Mouse (Mus musculus): ENCODE results near the gene Samm50. TPM values are rescaled to one million over a fixed set of nuclear protein-coding genes. Genes with fewer than 3 reads are reported as not detected.
A peak's percentile ranks its signal among the peaks of the same experiment; 100 is the strongest.

Gene Samm50
- total RNA-seq, 2 experiments from 2014 or later, result 103 to 105 TPM

DNA sequence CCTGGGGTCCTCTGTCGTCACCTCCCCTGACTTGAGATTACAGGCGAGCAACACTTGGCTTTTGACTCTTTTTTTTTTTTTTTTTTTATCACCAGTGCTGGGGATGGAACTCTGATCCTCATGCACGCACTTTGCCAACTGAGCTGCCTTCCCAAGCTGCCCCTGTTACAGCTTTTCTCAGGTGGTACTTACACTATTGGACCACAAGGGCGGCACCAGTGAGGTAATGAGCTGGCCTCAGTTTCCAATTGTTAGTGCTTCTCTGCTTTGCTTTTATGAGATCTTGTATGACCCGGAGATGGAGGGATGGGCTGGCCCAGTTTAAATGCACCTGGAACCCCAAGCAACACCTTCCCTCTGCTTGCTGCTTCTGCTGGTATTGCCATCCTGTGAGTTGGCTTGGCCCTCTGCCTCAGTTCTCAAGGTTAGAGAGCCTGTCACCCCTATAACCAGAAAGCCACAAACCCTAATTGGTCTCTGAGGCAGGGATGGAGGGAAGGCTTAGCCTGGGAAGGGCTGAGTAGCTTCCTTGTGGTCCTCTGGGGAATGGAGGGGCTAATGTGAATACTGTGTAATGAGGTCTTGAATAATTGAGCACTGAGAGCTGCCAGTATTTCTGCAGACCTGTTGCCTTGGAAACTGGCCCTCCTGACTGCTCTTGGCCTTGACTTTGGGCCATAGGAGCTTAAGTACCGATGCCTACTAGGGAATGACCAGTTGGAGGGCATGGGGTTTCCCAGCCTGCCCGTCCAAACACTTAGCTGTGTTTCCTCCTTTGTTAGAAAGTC lies 42.9 kb downstream of the Samm50 start:
- DNase-seq (ENCODE audit: low spot score in 2 of 2), result no peak

DNA sequence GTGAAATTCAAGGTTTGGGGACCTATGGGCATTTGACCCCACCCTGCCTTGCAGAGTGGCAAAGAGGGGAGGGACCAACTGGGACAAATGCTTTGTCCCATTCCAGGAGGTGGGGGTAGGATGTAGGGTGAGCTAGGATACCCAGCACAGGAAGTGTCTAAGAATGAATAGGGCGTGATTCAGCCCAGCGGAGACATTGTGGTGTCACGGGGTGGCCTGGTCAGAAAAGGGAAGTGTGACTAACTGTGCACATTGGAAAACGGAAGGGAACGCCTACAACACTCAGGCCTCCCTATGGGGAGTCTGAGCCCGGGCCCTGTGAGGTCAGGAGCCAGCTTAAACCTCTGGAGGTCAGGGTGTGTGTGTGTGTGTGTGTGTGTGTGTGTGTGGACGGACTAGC lies 43.6 kb downstream of the Samm50 start:
- DNase-seq (ENCODE audit: low spot score in 2 of 2), result no peak

DNA sequence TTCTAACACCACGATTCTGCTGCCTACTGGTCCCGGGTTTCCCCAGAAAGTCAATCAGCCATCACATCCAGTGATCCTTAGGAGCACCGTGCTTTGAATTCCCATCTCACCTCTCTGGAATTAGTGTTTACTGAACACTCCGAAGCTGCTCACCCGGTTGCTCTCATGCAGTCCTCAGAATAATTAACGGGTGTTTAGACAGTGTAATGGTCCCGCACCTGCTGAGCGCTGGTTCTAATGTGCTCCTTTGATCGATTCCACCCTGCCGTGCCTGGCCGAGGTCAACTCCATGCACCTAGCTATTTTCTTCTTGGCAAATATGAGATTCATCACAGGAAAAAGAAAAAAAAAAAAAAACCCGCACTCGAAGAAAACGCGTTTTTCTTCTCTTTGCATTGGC lies 46.5 kb downstream of the Samm50 start:
- no peak for DNase-seq (ENCODE audit: low spot score in 2 of 2)

DNA sequence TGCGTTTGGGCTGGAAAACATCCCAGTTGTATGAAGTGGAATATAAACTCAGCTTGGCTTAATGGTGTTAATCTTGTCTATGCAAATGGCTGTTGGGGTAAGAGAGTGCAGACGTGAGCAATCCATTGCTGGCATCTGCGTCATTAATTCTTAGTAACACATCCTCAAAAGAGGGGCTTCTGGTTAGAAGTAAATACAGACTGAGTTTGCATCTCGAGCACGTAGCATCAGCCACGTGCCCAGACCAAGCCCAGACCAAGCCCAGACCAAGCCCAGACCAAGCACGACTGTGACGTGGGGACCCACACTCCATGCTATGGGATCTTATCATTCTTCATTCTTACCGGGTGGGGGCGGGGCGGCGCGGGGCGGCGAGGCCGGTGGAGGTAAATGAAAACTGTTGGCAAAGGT lies 47.0 kb downstream of the Samm50 start:
- DNase-seq (ENCODE audit: low spot score in 2 of 2), result no peak

DNA sequence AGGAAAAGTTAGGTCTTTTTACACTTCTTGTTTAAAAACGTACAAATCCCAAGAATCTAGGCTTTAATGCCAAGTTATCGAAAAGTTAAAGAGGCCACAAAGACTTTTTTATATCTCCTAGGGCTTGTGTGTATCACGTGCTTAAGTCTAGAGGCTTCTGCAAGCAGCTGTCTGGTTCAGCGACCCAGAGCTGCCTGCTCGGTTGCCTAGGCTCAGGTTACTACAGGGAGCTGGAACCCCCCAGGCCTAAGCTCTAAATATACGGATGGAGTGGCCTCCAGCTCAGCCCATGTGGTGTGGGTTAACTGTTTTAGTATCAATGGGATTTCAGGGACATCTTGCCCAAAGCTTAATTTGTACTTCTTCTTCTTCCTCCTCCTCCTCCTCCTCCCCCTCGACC lies 49.5 kb downstream of the Samm50 start:
- DNase-seq (ENCODE audit: low spot score in 2 of 2), result no peak

DNA sequence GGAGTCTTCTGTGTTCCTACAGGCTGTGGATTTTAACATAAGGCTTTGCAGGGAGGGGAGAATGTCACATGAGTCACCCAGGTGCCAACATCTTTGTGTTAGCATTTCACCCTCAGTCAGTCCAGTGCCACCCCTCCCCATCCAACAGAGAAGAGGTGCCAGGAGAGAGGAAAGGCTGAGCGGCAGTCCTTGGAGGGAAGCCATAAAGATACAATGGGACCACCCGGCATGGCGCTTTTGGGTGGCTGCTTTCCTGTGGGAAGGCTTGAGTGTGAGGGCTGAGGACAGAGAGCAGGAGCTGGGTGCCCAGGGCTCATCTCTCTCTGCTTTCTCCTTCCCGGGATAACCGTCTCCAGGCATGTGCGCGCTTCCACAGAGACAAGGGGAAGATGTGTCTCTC lies 53.1 kb downstream of the Samm50 start:
- DNase-seq (ENCODE audit: low spot score in 2 of 2), result no peak

DNA sequence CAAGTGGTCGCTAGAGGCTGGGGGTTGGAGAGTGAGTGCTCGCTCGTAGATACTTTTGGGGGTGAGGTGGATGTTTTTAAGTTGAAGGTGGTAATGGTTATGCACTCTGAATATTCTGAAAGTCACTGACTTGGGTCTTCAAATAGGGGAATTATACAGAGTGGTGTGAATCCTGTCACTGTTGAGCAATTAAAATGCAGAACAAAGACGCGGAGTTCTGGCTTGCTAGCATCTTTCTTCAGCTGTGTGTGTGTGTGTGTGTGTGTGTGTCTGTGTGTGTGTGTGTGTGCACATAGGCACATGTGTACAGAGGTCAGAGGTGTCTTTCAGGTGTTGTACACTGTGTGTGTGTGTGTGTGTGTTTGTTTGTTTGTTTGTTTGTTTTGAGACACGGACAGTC lies 54.2 kb downstream of the Samm50 start:
- DNase-seq (ENCODE audit: low spot score in 2 of 2), result no peak

DNA sequence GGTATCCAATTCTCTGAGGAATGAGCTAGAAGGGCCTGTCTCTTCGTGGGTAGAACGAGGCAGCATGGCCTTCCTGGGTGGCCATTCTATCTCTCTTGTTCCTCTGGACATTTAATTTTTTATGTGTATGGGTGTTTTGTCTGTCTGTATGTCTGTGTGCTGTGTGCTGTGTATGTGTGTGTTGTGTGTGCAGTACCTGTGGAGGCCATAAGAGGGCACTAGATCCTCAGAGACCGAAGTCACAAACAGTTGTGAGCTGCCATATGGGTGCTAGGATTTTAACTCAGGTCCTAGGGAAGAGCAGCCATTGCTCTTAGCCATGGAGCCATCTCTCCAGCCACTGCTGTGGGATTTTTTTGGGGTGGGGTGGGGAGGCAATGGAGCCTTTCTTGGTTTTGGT lies 55.3 kb downstream of the Samm50 start:
- DNase-seq (ENCODE audit: low spot score in 2 of 2), result no peak

DNA sequence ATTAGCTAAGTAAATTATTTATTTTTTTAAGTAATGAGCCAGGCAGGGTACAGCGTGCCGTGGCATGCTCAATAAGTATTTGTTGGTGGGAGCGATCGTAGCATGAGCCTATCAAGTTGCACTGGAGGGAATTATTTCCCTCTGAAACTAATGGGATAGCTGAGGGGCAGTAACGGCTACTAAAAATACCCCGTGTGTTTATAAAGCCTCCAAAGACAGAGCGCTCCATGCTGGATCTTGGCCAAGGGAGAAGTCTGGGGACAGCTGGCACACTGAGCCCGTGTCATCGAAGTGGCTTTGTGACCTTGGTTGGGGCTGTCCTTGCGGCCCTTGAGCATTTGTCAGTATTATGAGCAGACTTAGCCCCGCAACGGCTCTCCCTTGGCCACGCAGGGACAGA lies 59.2 kb downstream of the Samm50 start:
- no peak for DNase-seq (ENCODE audit: low spot score in 2 of 2)

DNA sequence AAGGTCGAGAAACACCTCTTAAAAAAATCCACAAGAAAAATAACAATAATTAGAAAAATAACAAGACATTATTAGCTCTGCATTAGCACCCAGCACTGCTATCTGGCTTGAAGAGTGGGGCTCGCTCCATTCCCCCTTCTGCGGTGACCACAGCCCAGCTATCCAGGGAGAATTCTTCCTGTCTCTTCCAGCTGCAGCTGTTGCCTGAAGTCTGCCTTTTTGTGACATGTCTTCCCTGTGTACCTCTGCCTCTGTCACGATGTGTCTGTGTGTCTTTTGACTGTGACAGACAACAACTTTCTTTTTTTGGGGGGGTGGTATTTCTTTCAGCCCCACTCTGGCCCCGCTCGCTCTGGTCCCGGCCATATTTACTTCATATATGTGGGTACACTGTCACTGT lies 60.6 kb downstream of the Samm50 start:
- DNase-seq (ENCODE audit: low spot score in 2 of 2), result no peak

DNA sequence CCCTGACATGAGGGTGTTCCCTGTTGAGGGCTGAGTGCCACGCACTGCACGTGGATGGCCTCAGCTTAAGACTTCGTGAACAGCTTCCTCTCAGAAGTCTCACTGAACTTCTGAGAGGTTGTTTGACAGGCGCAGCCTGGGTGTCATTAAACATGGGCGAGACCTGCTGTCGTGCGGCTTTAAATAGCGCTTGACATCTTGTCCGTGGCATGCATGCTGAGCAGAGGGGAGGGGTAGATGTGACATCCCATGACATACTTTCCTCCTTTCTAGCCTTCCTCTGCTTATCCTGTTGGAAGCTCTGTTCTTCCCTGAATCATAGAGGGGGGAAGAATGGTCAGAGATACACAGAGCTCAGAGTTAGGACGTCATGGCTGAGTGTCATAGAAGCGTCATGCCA lies 61.7 kb downstream of the Samm50 start:
- DNase-seq (ENCODE audit: low spot score in 2 of 2), result peak in 1 of 2 experiments; percentile 65

DNA sequence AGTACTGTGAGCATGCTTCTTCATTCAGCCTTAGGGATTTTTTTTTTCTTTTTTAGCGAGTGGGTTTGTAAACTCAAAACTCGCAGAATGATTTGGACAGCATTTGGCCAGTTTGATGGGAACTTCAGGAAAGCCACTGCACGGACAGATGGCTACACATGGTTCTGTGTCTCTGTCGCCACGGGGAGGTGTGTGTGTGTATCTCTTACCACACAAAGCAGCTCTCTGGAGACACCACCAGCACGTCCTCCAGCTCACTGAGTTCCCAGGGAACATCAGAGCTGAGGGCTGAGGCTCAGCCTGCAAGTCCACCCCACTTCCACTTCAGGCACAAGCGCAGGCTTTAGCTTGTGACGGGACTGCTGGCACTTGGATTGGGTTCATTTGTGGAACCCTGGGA lies 62.3 kb downstream of the Samm50 start:
- DNase-seq (ENCODE audit: low spot score in 2 of 2), result no peak

DNA sequence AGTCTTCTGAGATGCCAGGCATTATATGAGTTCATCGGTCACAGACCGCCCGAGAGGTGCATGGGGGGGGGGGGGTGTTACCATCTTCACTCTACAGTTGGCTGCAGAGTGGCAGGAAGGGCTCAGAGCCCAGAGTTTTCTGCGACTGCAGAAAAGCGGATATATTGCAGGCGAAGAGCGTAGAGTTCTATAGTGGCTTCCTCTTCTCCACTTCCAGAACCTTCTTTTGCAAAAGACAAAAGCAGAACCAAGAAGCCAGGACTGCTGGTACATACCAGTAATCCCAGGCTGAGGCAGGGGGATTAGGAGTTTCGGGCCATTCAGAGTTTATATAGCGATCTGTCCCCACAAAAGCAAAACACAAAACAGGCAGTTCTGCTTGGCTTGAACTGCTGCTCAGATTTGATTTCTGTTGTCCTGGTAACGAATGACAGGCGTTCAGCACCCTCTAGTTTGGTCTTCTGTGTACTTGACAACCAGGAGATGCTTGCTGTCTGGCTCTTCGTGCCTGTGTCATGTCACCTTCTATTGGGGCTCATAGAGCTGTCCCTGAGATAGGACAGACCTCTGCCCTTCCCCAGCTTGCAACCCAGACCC lies 64.3 kb downstream of the Samm50 start:
- peak in 1 of 2 experiments; percentile 73 for DNase-seq (ENCODE audit: low spot score in 2 of 2)

DNA sequence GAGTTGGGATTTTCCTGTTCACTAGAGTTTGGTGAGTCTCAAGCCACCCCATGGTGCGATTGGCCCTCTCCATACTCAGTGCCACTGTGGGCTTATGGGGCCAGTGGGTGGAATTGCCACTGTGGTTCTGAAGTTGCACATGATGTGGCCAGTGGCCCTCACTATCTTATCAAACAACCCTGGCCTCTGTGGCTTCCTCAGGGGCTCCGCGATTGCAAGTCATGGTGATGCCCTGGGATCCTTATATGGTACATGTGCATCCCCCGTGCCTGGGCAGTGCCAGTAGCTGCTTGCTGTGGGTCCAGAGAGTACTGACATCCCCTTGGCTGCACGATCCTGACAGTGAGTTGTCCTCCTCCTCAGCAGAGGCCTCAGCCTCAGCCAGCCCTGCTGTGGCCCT lies 64.8 kb downstream of the Samm50 start:
- no peak for DNase-seq (ENCODE audit: low spot score in 2 of 2)

DNA sequence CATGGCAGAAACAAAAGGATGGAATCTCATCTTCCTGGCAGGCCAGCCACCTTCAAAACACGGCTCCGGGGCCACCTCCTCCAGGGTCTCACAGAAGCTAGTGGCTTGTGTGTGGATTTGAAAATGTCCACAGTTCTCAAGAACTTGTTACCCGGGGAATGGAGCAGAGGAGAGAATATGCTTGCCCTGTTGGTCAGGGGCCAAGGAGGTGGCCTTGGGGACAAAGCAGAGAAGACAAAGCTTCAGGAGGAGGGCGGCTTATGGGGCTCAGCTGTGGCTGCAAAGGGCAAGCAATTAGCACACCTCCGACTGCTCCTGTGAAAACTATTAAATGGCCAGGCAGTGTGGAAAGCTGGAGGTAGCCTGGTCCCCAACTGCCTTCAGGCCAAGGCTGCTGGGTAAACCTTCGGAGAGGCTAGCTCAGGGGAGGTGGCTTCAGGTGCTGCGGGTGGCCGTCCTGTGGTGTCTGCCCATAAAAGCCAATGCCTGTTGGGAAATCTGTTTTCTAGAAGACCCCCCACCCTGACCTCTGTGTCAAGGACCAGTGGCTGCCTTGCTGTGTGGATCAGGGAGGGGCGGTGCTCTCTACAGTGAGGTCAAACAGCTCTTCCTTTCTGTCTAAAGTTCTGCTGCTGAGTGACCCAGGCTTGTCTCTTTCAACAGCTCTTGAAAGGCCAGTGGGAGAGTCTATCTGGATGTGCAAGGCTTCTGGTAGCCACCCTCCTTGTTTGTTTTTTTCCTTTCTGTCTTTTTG lies 66.7 kb downstream of the Samm50 start:
- no peak for DNase-seq (ENCODE audit: low spot score in 2 of 2)

DNA sequence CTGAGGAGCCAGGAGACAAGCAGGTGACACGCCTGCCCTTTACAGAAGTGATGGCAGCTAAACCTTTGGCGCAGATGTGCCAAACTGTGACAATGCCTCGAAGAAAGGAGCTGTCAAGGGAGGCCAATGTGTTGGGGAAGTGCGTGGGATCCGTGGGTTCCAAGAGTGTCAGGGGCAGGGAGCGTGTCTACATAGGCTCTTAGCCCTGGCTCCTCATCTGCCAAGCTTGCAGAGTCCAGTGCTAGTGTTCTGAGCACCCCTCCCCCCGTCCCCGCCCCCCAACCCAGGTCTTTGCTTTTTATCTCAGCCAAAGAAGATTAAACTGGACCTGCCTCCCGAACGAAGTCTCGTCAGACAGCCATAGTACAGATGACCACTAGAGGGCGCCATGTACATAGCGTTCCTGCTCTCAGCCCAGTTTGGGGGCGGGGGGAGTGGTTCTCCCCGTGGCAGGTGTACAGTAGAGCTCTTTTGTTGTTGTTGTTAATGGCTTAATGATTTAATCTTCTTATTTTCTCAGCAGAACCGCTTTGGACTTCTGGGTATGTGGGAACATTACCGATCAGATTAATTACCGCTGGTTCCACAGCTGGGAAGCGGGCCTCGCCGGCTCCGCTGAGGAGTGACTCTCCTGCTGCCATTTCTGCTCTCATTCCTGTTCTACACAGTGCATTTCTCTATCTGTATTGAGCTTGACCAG lies 68.2 kb downstream of the Samm50 start:
- peak; percentile 74 to 92 for DNase-seq (ENCODE audit: low spot score in 2 of 2)

DNA sequence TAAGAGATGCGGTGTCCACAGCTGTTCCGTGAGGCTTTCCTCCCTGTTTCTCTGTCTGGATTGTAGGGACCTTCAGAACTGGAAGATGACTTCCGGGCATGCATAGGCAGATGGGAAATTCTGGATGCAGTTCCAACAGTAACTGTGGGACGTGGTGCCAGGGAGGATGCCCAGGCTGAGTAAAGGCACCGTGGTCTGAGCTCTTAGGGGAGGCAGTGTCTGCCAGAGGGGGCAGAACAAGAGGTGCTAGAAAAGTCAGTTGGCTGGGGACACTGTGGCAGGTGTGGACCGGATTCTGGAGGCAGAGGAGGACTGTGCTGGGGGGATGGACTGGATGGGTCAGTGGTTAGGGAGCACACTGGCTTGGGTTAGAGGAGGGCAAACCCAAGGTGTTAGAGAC lies 70.6 kb downstream of the Samm50 start:
- DNase-seq (ENCODE audit: low spot score in 2 of 2), result no peak

DNA sequence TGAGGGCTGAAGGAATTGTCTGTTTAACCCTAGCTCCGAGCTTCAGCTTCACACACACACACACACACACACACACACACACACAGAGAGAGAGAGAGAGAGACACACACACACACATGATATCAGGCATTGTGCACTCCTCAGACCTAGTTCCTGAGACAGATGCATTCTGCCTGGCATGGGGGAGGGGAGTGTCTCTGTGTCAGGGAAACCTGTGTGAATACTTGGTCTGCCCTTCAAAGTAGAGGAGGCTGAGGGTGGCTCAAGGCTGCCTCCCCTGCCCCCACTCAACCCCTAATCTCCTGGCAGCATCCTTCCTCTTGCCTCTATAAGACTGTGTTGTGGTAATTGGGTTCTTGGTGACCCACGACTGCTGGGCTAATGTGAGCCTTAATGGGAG lies 71.5 kb downstream of the Samm50 start:
- no peak for DNase-seq (ENCODE audit: low spot score in 2 of 2)

DNA sequence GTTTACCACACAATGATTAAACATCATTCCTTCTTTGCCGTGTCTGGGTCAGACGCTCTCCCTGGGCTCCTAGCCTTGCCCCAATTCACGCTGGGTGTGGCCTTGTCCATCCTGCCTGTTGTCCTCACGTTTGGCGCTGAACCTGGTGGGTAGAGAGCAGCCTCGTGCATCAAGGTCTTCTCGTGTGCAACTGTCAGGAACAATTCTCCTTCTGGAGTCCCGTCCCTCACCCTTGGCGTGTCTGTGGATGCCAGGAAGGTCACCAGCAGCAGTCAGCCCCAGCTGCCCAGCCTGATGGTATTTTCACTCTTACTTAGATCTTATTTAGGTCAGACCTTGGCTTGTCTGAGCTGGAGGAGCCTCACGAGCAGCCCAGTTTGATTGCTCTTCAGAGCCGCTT lies 73.1 kb downstream of the Samm50 start:
- no peak for DNase-seq (ENCODE audit: low spot score in 2 of 2)

DNA sequence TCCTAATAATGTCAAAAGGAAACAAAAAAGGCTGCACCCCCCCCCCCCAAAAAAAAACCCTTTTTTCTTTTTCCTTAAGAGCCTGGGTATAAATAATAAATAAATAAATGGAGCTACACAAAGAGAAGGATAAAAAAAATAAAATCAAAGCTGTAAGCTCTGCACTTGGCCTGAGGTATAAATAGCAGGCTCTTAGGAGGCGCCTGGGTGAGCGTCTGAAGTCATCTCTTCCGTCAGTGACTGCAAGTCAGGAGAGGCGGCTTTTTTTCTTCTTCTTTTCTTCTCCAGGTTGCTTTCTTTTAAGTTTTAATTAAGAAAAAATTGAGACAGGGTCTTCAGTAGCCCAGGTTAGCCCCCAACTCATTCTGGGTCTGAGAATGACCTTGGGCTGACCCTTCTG lies 74.2 kb downstream of the Samm50 start:
- DNase-seq (ENCODE audit: low spot score in 2 of 2), result no peak
